Mouse (Mus musculus) hindbrain, postnatal 0 days (tissue): ENCODE measurements at regions not wholly inside any gene's neighbourhood (a gene's known extent, or its start where the extent isn't known, plus 50 kb on each side); places are given as distances from the start of the nearest gene placed in this dataset.

ENCODE experiments used
- ATAC-seq: fragments of 200-750 bp; cut with Nextera tagmentation; 2 replicates; pipeline ENCODE4 v1.8.0; 2017; ENCODE audit warnings: mild to moderate bottlenecking, moderate TSS enrichment, moderate library complexity
- DNase-seq: peaks from one replicate; pipeline ENCODE4 v3.0.0-alpha.2; 2015; ENCODE audit warnings: low spot score
- H3K27ac ChIP-seq: fragments of 300-500 bp; sonication (generic); 2 replicates; pipeline ENCODE4 v1.5.1; 2014; ENCODE audit warnings: mild to moderate bottlenecking
- H3K27me3 ChIP-seq: fragments of 300-500 bp; sonication (generic); 2 replicates; pipeline ENCODE4 v1.6.1; 2014; ENCODE audit warnings: low read length, mixed read lengths; ENCODE audit not compliant: insufficient read depth
- H3K36me3 ChIP-seq: fragments of 300-500 bp; sonication (generic); 2 replicates; pipeline ENCODE4 v1.6.1; 2014; ENCODE audit warnings: low read length, mixed read lengths; ENCODE audit not compliant: insufficient read depth
- H3K4me1 ChIP-seq: fragments of 300-500 bp; sonication (generic); 2 replicates; pipeline ENCODE4 v1.6.1; 2014; ENCODE audit warnings: antibody characterized with exemption, low read length, mixed read lengths; ENCODE audit not compliant: insufficient read depth
- H3K4me2 ChIP-seq: fragments of 300-500 bp; sonication (generic); 2 replicates; pipeline ENCODE4 v1.6.1; 2014; ENCODE audit warnings: low read depth, mild to moderate bottlenecking, low read length, moderate library complexity, mixed read lengths
- H3K4me3 ChIP-seq: fragments of 300-500 bp; sonication (generic); 2 replicates; pipeline ENCODE4 v1.5.1; 2014; ENCODE audit warnings: low read length
- H3K9ac ChIP-seq: fragments of 300-500 bp; sonication (generic); replicated peaks from 2 replicates; pipeline ENCODE4 v1.6.1; 2014; ENCODE audit warnings: mild to moderate bottlenecking, low read length, moderate library complexity, mixed read lengths
- H3K9me3 ChIP-seq: fragments of 300-500 bp; sonication (generic); 2 replicates; pipeline ENCODE4 v1.6.1; 2016; ENCODE audit warnings: low read length, mixed read lengths
- CTCF ChIP-seq: IDR thresholded peaks from 2 replicates; pipeline ENCODE4 v1.5.1; 2016; ENCODE audit warnings: antibody characterized with exemption, control low read depth, low read depth
- WGBS: fragments of 180-500 bp; shearing (Covaris S2); extraction: QIAGEN DNeasy Blood & Tissue Kit; methylation state at CpG from one replicate; pipeline ENCODE4 v1.1.7; 2014; 5-methylcytosine and 5-hydroxymethylcytosine counted together

DNA sequence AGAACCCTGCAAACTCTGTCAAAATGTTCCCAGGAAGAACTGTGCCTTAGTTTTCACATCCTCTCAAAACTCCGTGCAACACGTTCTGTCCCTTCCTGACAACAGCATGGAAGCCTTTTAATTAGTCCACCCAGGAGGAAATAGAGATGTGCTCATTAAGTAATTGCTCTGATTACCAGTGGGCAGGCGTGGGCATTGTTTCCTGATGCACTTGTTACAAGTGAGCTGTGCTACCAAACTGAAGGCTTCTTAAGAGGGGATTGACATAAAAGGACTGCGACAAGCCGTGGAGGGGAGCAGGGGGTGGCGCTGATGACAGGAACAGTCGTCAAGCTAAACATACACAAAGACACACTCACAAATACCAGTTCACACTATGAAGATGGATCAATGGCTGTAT, 192.1 kb upstream of the Veph1 start:
- DNase-seq (no peak), ATAC-seq (no peak)
- Histone ChIP-seq H3K27ac (no peak overlapping the region), H3K4me2 (no peak overlapping the region), H3K9ac (no peak overlapping the region), H3K4me1 (no peaks in the 10 kb centered on the region), H3K27me3 (no peaks in the 10 kb centered on the region), H3K9me3 (no peaks in the 10 kb centered on the region), H3K4me3 (no peak overlapping the region), H3K36me3 (no peaks in the 10 kb centered on the region)
- TF ChIP-seq CTCF, result no peak
- 40% methylated on average over 7 of the region's 7 CpGs for WGBS

DNA sequence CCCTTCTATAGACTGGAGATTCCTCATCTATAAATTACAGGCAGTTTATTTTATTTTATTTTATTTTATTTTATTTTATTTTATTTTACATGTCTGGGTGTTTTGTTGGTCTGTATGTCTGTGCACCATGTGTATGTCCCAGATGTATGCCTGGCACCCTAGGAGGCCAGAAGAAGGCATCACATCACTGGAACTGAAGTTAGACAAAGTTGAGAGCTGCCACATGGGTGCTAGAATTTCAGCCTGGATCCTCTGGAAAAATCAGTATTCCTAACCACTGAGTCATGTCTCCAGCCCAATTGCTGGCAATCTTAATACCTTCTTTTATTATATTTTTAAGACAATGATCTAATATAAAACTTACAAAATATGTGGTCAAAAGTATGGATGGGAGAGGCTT, 190.0 kb upstream of the Veph1 start:
- Histone ChIP-seq H3K27me3 (no peaks in the 10 kb centered on the region), H3K36me3 (no peaks in the 10 kb centered on the region), H3K4me1 (no peaks in the 10 kb centered on the region), H3K9ac (no peak overlapping the region), H3K4me2 (no peak overlapping the region), H3K9me3 (no peaks in the 10 kb centered on the region), H3K27ac (no peak overlapping the region), H3K4me3 (no peak overlapping the region)
- ATAC-seq, result no peak
- no peak for TF ChIP-seq CTCF
- no peak for DNase-seq

DNA sequence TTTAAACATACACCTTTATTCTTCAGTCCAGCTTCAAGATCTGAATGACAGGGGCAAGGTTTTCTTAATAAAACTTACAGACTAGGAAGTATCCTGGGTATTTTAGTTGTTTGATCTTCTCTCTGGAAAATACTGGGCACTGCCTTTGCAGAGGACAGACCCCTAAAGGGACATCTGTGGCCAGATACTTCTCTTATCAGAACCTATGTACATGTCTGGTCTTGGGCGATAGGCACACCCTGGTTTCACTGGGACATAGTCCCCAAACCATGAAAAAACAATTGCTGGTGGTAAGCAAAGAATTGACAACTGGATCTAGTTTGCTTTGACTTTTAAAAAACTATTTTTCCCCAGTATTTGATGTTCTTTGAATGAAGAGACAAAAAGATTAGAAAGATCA, 189.5 kb upstream of the Veph1 start:
- no peak overlapping the region for H3K4me3 ChIP-seq
- no peak overlapping the region for H3K4me2 ChIP-seq
- H3K9ac ChIP-seq, result no peak overlapping the region
- no peaks in the 10 kb centered on the region for H3K36me3 ChIP-seq
- no peak overlapping the region for H3K27ac ChIP-seq
- TF ChIP-seq CTCF, result no peak
- H3K27me3 ChIP-seq, result no peaks in the 10 kb centered on the region
- DNase-seq, result no peak
- WGBS, result 92% methylated on average over 1 of the region's 1 CpGs
- no peaks in the 10 kb centered on the region for H3K9me3 ChIP-seq
- no peaks in the 10 kb centered on the region for H3K4me1 ChIP-seq
- ATAC-seq, result no peak

DNA sequence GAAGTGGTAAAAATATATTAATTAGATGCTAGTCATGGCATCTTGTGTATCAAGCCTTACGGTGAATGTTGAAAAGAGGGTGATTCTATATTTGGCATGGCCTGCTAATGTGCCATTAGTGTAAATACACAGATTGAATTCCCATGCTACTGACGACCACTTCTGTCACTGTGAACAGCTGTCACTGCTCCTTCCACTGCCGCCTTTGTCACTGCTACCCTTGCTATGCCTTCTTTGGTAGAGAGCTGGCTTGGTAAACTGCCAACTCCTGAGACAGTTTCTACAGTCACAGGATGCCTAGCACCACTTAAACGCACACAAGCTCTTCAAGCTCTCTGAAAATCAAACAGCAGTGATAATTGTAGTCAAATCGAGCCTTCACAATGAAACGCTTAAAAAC, 184.1 kb upstream of the Veph1 start:
- H3K4me3 ChIP-seq, result no peak overlapping the region
- DNase-seq (peak; percentile 70), ATAC-seq (no peak)
- no peaks in the 10 kb centered on the region for H3K27me3 ChIP-seq
- TF ChIP-seq CTCF, result no peak
- no peak overlapping the region for H3K4me2 ChIP-seq
- no peaks in the 10 kb centered on the region for H3K36me3 ChIP-seq
- no peaks in the 10 kb centered on the region for H3K4me1 ChIP-seq
- no peak overlapping the region for H3K9ac ChIP-seq
- no peaks in the 10 kb centered on the region for H3K9me3 ChIP-seq
- 39% methylated on average over 6 of the region's 6 CpGs for WGBS
- no peak overlapping the region for H3K27ac ChIP-seq

DNA sequence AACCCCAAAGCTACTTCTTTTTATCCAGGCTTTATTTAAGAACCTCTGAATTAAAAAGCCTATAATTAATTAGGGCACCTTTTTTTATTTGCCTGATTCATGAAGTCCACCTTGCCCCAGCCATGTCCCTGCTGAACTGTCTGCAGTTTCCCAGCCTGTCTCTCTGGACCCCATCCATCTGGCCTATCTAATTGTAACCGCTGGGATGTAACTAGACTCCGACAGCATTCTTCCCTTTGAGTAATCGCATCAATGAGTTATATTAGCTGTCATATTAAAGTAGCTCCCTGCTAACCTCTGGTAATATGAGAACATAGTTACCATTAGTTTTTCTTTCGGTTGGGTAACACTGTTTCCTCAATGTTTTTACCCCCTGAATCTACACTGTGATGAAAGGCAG, 182.6 kb upstream of the Veph1 start:
- WGBS, result 39% methylated on average over 4 of the region's 4 CpGs
- Histone ChIP-seq H3K4me1 (no peaks in the 10 kb centered on the region), H3K9me3 (no peaks in the 10 kb centered on the region), H3K36me3 (no peaks in the 10 kb centered on the region), H3K27ac (no peak overlapping the region), H3K4me3 (no peak overlapping the region), H3K9ac (no peak overlapping the region), H3K27me3 (no peaks in the 10 kb centered on the region), H3K4me2 (no peak overlapping the region)
- peak; percentile 6 for DNase-seq
- no peak for TF ChIP-seq CTCF
- ATAC-seq, result no peak

DNA sequence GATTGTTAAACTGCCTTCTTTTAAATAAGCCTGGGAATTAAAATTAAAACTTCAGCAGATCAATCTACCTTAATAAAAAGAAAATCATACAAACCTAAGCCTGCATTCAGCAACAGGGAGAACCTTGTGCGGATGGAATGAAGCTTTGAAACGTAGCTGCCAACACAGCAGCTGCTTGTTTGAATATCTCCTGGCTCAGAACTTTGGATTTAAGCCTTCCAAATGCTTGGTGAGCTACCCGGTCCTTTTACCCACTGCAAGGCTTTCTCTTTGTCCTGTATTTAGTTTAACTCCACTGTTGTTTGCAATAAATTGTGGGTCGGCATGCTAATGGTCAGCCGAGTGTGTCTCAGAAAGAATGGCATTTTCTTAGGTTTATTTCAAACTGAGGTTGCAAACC, 169.7 kb upstream of the Veph1 start:
- TF ChIP-seq CTCF, result no peak
- ATAC-seq (no peak), DNase-seq (peak; percentile 13)
- no peaks in the 10 kb centered on the region for H3K27me3 ChIP-seq
- H3K9me3 ChIP-seq, result no peaks in the 10 kb centered on the region
- no peak overlapping the region for H3K4me2 ChIP-seq
- no peak overlapping the region for H3K9ac ChIP-seq
- H3K4me1 ChIP-seq, result no peaks in the 10 kb centered on the region
- H3K4me3 ChIP-seq, result no peak overlapping the region
- WGBS, result 63% methylated on average over 5 of the region's 5 CpGs
- H3K27ac ChIP-seq, result no peak overlapping the region
- H3K36me3 ChIP-seq, result no peaks in the 10 kb centered on the region

DNA sequence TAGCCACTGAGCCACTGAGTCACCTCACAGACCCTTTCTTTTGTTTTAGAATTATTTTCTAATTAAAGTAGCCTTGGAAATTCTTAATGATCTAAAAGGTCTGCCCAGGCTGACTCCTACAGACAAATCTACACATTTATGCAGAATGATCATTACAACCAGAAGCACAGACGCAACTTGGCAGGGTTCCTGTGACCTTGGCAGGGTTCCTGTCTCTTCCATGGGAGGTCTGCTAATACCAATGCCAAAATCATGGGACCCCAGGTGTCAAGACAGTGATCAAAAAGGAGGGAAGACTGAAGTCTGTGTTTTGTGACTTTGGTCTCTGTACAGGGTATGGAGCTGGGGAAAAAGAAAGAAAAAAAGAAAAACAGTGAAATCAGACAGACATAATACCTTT, 168.7 kb upstream of the Veph1 start:
- Histone ChIP-seq H3K36me3 (no peaks in the 10 kb centered on the region), H3K4me1 (no peaks in the 10 kb centered on the region), H3K9me3 (no peaks in the 10 kb centered on the region), H3K4me3 (no peak overlapping the region), H3K27ac (no peak overlapping the region), H3K9ac (no peak overlapping the region), H3K4me2 (no peak overlapping the region), H3K27me3 (no peaks in the 10 kb centered on the region)
- peak; percentile 24 for DNase-seq
- 58% methylated on average over 1 of the region's 1 CpGs for whole genome bisulfite sequencing
- TF ChIP-seq CTCF, result no peak
- no peak for ATAC-seq

DNA sequence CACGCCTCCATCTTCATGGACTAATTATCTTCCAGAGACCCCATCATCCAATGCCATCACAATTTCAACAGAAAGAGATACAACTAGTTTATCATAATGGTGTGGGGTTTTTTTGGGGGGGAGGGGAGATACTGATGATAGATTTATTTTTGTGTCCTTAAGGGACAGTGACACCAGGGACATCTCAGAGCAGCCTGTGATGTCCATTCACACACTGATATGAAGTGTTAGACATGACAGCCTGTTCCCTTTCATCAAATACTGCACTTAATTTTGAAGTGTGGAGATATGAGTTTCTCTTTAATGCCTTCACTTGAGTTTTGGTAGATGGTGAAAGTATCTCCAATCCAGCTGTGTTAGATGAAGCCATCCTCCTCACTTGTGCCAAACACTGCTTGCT, 165.7 kb upstream of the Veph1 start:
- H3K27me3 ChIP-seq, result no peaks in the 10 kb centered on the region
- DNase-seq, result no peak
- 71% methylated on average over 1 of the region's 1 CpGs for WGBS
- no peak overlapping the region for H3K27ac ChIP-seq
- ATAC-seq, result no peak
- H3K9ac ChIP-seq, result no peak overlapping the region
- no peak overlapping the region for H3K4me2 ChIP-seq
- TF ChIP-seq CTCF, result no peak
- H3K36me3 ChIP-seq, result no peaks in the 10 kb centered on the region
- no peaks in the 10 kb centered on the region for H3K4me1 ChIP-seq
- no peak overlapping the region for H3K4me3 ChIP-seq
- H3K9me3 ChIP-seq, result no peaks in the 10 kb centered on the region
